Mouse (Mus musculus) heart, embryonic 10.5 days (tissue): ENCODE results near the gene Fam240a. TPM values are rescaled to one million over a fixed set of nuclear protein-coding genes. Genes with fewer than 3 reads are reported as not detected.
A peak's percentile ranks its signal among the peaks of the same experiment; 100 is the strongest.

Experiments
- DNase-seq: peaks from one replicate; pipeline ENCODE4 v3.0.0-alpha.2; 2017; ENCODE audit warnings: low spot score
- H3K27ac ChIP-seq: fragments of 300-500 bp; sonication (generic); 2 replicates; pipeline ENCODE4 v1.5.1; 2016; ENCODE audit warnings: mild to moderate bottlenecking
- H3K27me3 ChIP-seq: fragments of 300-500 bp; sonication (generic); 2 replicates; pipeline ENCODE4 v1.6.1; 2016; ENCODE audit warnings: mild to moderate bottlenecking; ENCODE audit not compliant: poor library complexity, insufficient read depth, severe bottlenecking
- H3K36me3 ChIP-seq: fragments of 300-500 bp; sonication (generic); 2 replicates; pipeline ENCODE4 v1.6.1; 2016; ENCODE audit warnings: mild to moderate bottlenecking, moderate library complexity
- H3K4me1 ChIP-seq: fragments of 300-500 bp; sonication (generic); 2 replicates; pipeline ENCODE4 v1.6.1; 2016; ENCODE audit warnings: mild to moderate bottlenecking
- H3K4me3 ChIP-seq: fragments of 300-500 bp; sonication (generic); 2 replicates; pipeline ENCODE4 v1.5.1; 2016; ENCODE audit warnings: mild to moderate bottlenecking, moderate library complexity
- H3K9me3 ChIP-seq: fragments of 300-500 bp; sonication (generic); 2 replicates; pipeline ENCODE4 v1.6.1; 2016; ENCODE audit warnings: mild to moderate bottlenecking, moderate library complexity
- WGBS: fragments of 180-500 bp; shearing (Covaris S2); methylation state at CpG from one replicate; pipeline ENCODE4 v1.1.7; 2016; 5-methylcytosine and 5-hydroxymethylcytosine counted together
- polyA plus RNA-seq: library from polyadenylated mRNA; unstranded; fragments of >200 nt; fragmentation: Nextera tagmentation; extraction: Ambion mirVana; gene quantifications from 2 replicates; pipeline ENCODE4 v1.2.1, GENCODE M21; 2016

Gene Fam240a
- polyA plus RNA-seq, 1 experiment from 2014 or later: not detected

- Histone ChIP-seq H3K9me3 (no peaks in the 10 kb centered on the region), H3K27ac (no peak overlapping the region), H3K4me1 (peaks cover 6% of the 10 kb centered on the region; the same call in 1 of the 2 replicates), H3K27me3 (no peaks in the 10 kb centered on the region), H3K4me3 (no peak overlapping the region), H3K36me3 (no peaks in the 10 kb centered on the region)
- DNase-seq: no peak
- 79% methylated on average over 7 of the region's 7 CpGs for WGBS
Measured at GRCm38 (mm10) chr9:110935941-110936340, 19.3 kb upstream of the Fam240a start.

- DNase-seq: no peak
- Histone ChIP-seq H3K27me3 (no peaks in the 10 kb centered on the region), H3K9me3 (no peaks in the 10 kb centered on the region), H3K4me1 (peaks cover 6% of the 10 kb centered on the region; the same call in 1 of the 2 replicates), H3K36me3 (no peaks in the 10 kb centered on the region), H3K4me3 (no peak overlapping the region), H3K27ac (no peak overlapping the region)
- WGBS: 77% methylated on average over 12 of the region's 12 CpGs
Measured at GRCm38 (mm10) chr9:110933850-110934437, 17.3 kb upstream of the Fam240a start.

- H3K27me3 ChIP-seq: no peaks in the 10 kb centered on the region
- no peak overlapping the region for H3K27ac ChIP-seq
- H3K9me3 ChIP-seq: no peaks in the 10 kb centered on the region
- no peaks in the 10 kb centered on the region for H3K36me3 ChIP-seq
- H3K4me1 ChIP-seq: peaks cover 8% of the 10 kb centered on the region
- 82% methylated on average over 6 of the region's 6 CpGs for WGBS
- no peak overlapping the region for H3K4me3 ChIP-seq
- no peak for DNase-seq
Measured at GRCm38 (mm10) chr9:110931573-110931972, 14.9 kb upstream of the Fam240a start.

- H3K4me3 ChIP-seq: no peak overlapping the region
- 13% methylated on average over 7 of the region's 7 CpGs for WGBS
- H3K27ac ChIP-seq: no peak overlapping the region
- H3K36me3 ChIP-seq: no peaks in the 10 kb centered on the region
- peaks cover 5% of the 10 kb centered on the region for H3K4me1 ChIP-seq
- H3K9me3 ChIP-seq: no peaks in the 10 kb centered on the region
- no peaks in the 10 kb centered on the region for H3K27me3 ChIP-seq
- DNase-seq: peak; percentile 84
Measured at GRCm38 (mm10) chr9:110922759-110923158, 6.1 kb upstream of the Fam240a start.

- no peak overlapping the region for H3K27ac ChIP-seq
- 69% methylated on average over 15 of the region's 15 CpGs for WGBS
- H3K4me1 ChIP-seq: no peaks in the 10 kb centered on the region
- no peaks in the 10 kb centered on the region for H3K36me3 ChIP-seq
- DNase-seq: no peak
- H3K4me3 ChIP-seq: no peak overlapping the region
- no peaks in the 10 kb centered on the region for H3K27me3 ChIP-seq
- no peaks in the 10 kb centered on the region for H3K9me3 ChIP-seq
Measured at GRCm38 (mm10) chr9:110920665-110921419, 4.2 kb upstream of the Fam240a start.

GRCm38 (mm10) chr9:110915466-110915865, 1.2 kb downstream of the Fam240a start:
- Histone ChIP-seq H3K36me3 (no peaks in the 10 kb centered on the region), H3K9me3 (no peaks in the 10 kb centered on the region), H3K4me1 (0 out of 2 replicates have a peak, but pooled peaks cover 3% of the 10 kb centered on the region), H3K4me3 (no peak overlapping the region), H3K27ac (no peak overlapping the region), H3K27me3 (0 out of 2 replicates have a peak, but pooled peaks cover 3% of the 10 kb centered on the region)
- DNase-seq: no peak
- 56% methylated on average over 8 of the region's 8 CpGs for WGBS

GRCm38 (mm10) chr9:110914631-110915236, 1.9 kb downstream of the Fam240a start:
- Histone ChIP-seq H3K27ac (no peak overlapping the region), H3K36me3 (no peaks in the 10 kb centered on the region), H3K27me3 (peaks cover 8% of the 10 kb centered on the region; the same call in 1 of the 2 replicates), H3K4me3 (0 out of 2 replicates have a peak overlapping the region, but pooled peaks have one; percentile 5), H3K4me1 (0 out of 2 replicates have a peak, but pooled peaks cover 3% of the 10 kb centered on the region), H3K9me3 (no peaks in the 10 kb centered on the region)
- 44% methylated on average over 21 of the region's 21 CpGs for WGBS
- no peak for DNase-seq

- Histone ChIP-seq H3K4me3 (no peak overlapping the region), H3K27ac (no peak overlapping the region), H3K9me3 (no peaks in the 10 kb centered on the region), H3K4me1 (no peaks in the 10 kb centered on the region), H3K36me3 (no peaks in the 10 kb centered on the region), H3K27me3 (peaks cover 14% of the 10 kb centered on the region; the same call in 1 of the 2 replicates)
- WGBS: 80% methylated on average over 6 of the region's 6 CpGs
- DNase-seq: no peak
Measured at GRCm38 (mm10) chr9:110909371-110909967, 7.2 kb downstream of the Fam240a start.

GRCm38 (mm10) chr9:110908631-110909016, 8.0 kb downstream of the Fam240a start:
- H3K36me3 ChIP-seq: no peaks in the 10 kb centered on the region
- 78% methylated on average over 3 of the region's 3 CpGs for WGBS
- H3K4me3 ChIP-seq: no peak overlapping the region
- H3K27me3 ChIP-seq: peaks cover 14% of the 10 kb centered on the region; the same call in 1 of the 2 replicates
- no peak for DNase-seq
- no peaks in the 10 kb centered on the region for H3K4me1 ChIP-seq
- no peaks in the 10 kb centered on the region for H3K9me3 ChIP-seq
- H3K27ac ChIP-seq: no peak overlapping the region

GRCm38 (mm10) chr9:110907838-110908630, 8.6 kb downstream of the Fam240a start:
- Histone ChIP-seq H3K27ac (no peak overlapping the region), H3K36me3 (no peaks in the 10 kb centered on the region), H3K9me3 (no peaks in the 10 kb centered on the region), H3K27me3 (peaks cover 14% of the 10 kb centered on the region; the same call in 1 of the 2 replicates), H3K4me1 (no peaks in the 10 kb centered on the region), H3K4me3 (no peak overlapping the region)
- no peak for DNase-seq
- 72% methylated on average over 4 of the region's 4 CpGs for WGBS

GRCm38 (mm10) chr9:110907201-110907837, 9.3 kb downstream of the Fam240a start:
- no peaks in the 10 kb centered on the region for H3K9me3 ChIP-seq
- H3K27ac ChIP-seq: no peak overlapping the region
- H3K4me3 ChIP-seq: no peak overlapping the region
- DNase-seq: no peak
- H3K27me3 ChIP-seq: peaks cover 12% of the 10 kb centered on the region; the same call in 1 of the 2 replicates
- WGBS: 90% methylated on average over 11 of the region's 11 CpGs
- no peaks in the 10 kb centered on the region for H3K36me3 ChIP-seq
- H3K4me1 ChIP-seq: no peaks in the 10 kb centered on the region

- Histone ChIP-seq H3K36me3 (no peaks in the 10 kb centered on the region), H3K27ac (no peak overlapping the region), H3K4me3 (no peak overlapping the region), H3K9me3 (no peaks in the 10 kb centered on the region), H3K27me3 (0 out of 2 replicates have a peak, but pooled peaks cover 9% of the 10 kb centered on the region), H3K4me1 (peaks cover 17% of the 10 kb centered on the region)
- no peak for DNase-seq
- WGBS: 83% methylated on average over 4 of the region's 4 CpGs
Measured at GRCm38 (mm10) chr9:110902271-110902670, 14.4 kb downstream of the Fam240a start.
